8 mouse cellular contexts compared by ENCODE assay signal in genomic region chr3:108083904-108084407, GRCm38 (mm10). TPM values are rescaled to one million over a fixed set of nuclear protein-coding genes. Genes with fewer than 3 reads are reported as not detected.
A peak's percentile ranks its signal among the peaks of the same experiment; 100 is the strongest.
DNase-seq lines count a peak whose midpoint lies in the region; ATAC-seq and TF ChIP-seq lines count a peak whose summit lies in the region.

No protein-coding gene starts in this region.

- ATAC-seq in megakaryocyte, adult 5-6 weeks (ENCODE audit: poor library complexity, severe bottlenecking): no peak
- no peak for ATAC-seq in intestine, postnatal 0 days
- no peak for ATAC-seq in stomach, embryonic 15.5 days (ENCODE audit: insufficient read depth, low FRiP score, low read depth)

- H3K36me3 ChIP-seq in megakaryocyte, embryonic 14.5 days (replicated peaks; ENCODE audit: low read length): peaks cover 43% of the 10 kb centered on the region
- H3K36me3 ChIP-seq in intestine, postnatal 0 days (ENCODE audit: control insufficient read depth, insufficient read depth): peaks cover 17% of the 10 kb centered on the region
- H3K36me3 ChIP-seq in stomach, embryonic 15.5 days: peaks cover 13% of the 10 kb centered on the region; the same call in 1 of the 2 replicates

- peaks cover 85% of the 10 kb centered on the region for H3K4me1 ChIP-seq in megakaryocyte, embryonic 14.5 days
- H3K4me1 ChIP-seq in intestine, postnatal 0 days (replicated peaks; ENCODE audit: control insufficient read depth, insufficient read depth, low read length): peaks cover 10% of the 10 kb centered on the region
- H3K4me1 ChIP-seq in stomach, embryonic 15.5 days: peaks cover 38% of the 10 kb centered on the region

- H3K27ac ChIP-seq in intestine, postnatal 0 days (ENCODE audit: low read depth, low read length): no peak overlapping the region
- no peak overlapping the region for H3K27ac ChIP-seq in stomach, embryonic 15.5 days

- no peaks in the 10 kb centered on the region for H3K9me3 ChIP-seq in megakaryocyte, embryonic 14.5 days
- no peaks in the 10 kb centered on the region for H3K9me3 ChIP-seq in intestine, postnatal 0 days (ENCODE audit: control insufficient read depth)
- H3K9me3 ChIP-seq in stomach, embryonic 15.5 days: no peaks in the 10 kb centered on the region

- peak; percentile 53 for DNase-seq in adrenal gland, postnatal 10 days
- DNase-seq in adrenal gland, postnatal 4 days (ENCODE audit: low spot score in 2 of 2): no peak
- no peak for DNase-seq in embryo, embryonic 11 days
- no peak for DNase-seq in right cerebral cortex, postnatal 25 days

- no peak overlapping the region for H3K9ac ChIP-seq in intestine, postnatal 0 days (ENCODE audit: low read depth, low read length)
- no peak overlapping the region for H3K9ac ChIP-seq in stomach, embryonic 15.5 days

- no peaks in the 10 kb centered on the region for H3K27me3 ChIP-seq in megakaryocyte, embryonic 14.5 days (replicated peaks)
- H3K27me3 ChIP-seq in intestine, postnatal 0 days (replicated peaks; ENCODE audit: control insufficient read depth, insufficient read depth, low read length): no peaks in the 10 kb centered on the region
- H3K27me3 ChIP-seq in stomach, embryonic 15.5 days (replicated peaks): no peaks in the 10 kb centered on the region

- TF ChIP-seq CTCF in intestine, postnatal 0 days (IDR thresholded peaks at IDR 0.05; ENCODE audit: low read depth): no peak

- H3K4me3 ChIP-seq in megakaryocyte, embryonic 14.5 days (replicated peaks): peak overlapping the region; percentile 98
- no peak overlapping the region for H3K4me3 ChIP-seq in intestine, postnatal 0 days (ENCODE audit: low read depth, low read length)
- peak overlapping the region; percentile 60; the same call in 1 of the 2 replicates for H3K4me3 ChIP-seq in stomach, embryonic 15.5 days (replicated peaks)

- WGBS in intestine, postnatal 0 days: 58% methylated on average over 4 of the region's 4 CpGs
- 66% methylated on average over 4 of the region's 4 CpGs for WGBS in stomach, embryonic 15.5 days

- peak overlapping the region; percentile 97; the same call in 1 of the 2 replicates for H3K4me2 ChIP-seq in intestine, postnatal 0 days (replicated peaks; ENCODE audit: low read depth)
- H3K4me2 ChIP-seq in stomach, embryonic 15.5 days: peak overlapping the region; percentile 95

RNA-seq across cellular contexts. Expression of gene Ampd2, which starts 2.5 kb away (rescaled TPM):
- total RNA-seq in adrenal gland, postnatal 10 days (2021): 10 to 100 TPM; 79.3 to 92.2 TPM
- 100 to 1,000 TPM; 101 to 109 TPM for total RNA-seq in adrenal gland, postnatal 4 days (2021)
- polyA plus RNA-seq in megakaryocyte, embryonic 14.5 days (2012; ENCODE audit: insufficient read depth, low replicate concordance): 101 and 286 TPM in 2 replicates
- total RNA-seq in megakaryocyte, adult 5-6 weeks (2015): 16.3 and 20.9 TPM in 2 replicates
- 21.8 and 23.1 TPM in 2 replicates for total RNA-seq in megakaryocyte, adult 5-6 weeks (2017)
- polyA plus RNA-seq in intestine, postnatal 0 days (2015; fragmentation: Nextera tagmentation; extraction: Ambion mirVana): 17.6 and 18.2 TPM in 2 replicates
- 49.0 and 56.1 TPM in 2 replicates for polyA plus RNA-seq in stomach, embryonic 15.5 days (2015; fragmentation: Nextera tagmentation; extraction: Ambion mirVana)

RNA-seq across cellular contexts. Expression of gene Gnat2, which starts 8.6 kb away (rescaled TPM):
- 1 to 10 TPM; 6.6 to 6.8 TPM for total RNA-seq in adrenal gland, postnatal 10 days (2021)
- total RNA-seq in adrenal gland, postnatal 4 days (2021): 1 to 10 TPM; 3.9 to 4.1 TPM
- polyA plus RNA-seq in megakaryocyte, embryonic 14.5 days (2012; ENCODE audit: insufficient read depth, low replicate concordance): not detected in 2 replicates
- not detected in 2 replicates for total RNA-seq in megakaryocyte, adult 5-6 weeks (2015)
- total RNA-seq in megakaryocyte, adult 5-6 weeks (2017): not detected in 2 replicates
- polyA plus RNA-seq in intestine, postnatal 0 days (2015; fragmentation: Nextera tagmentation; extraction: Ambion mirVana): 0.43 and 0.80 TPM in 2 replicates
- polyA plus RNA-seq in stomach, embryonic 15.5 days (2015; fragmentation: Nextera tagmentation; extraction: Ambion mirVana): 1.8 and 2.5 TPM in 2 replicates

RNA-seq across cellular contexts. Expression of gene Gstm4, which starts 39.3 kb away (rescaled TPM):
- total RNA-seq in adrenal gland, postnatal 10 days (2021): 10 to 100 TPM; 12.8 to 13.3 TPM
- 10 to 100 TPM; 15.6 to 16.5 TPM for total RNA-seq in adrenal gland, postnatal 4 days (2021)
- polyA plus RNA-seq in megakaryocyte, embryonic 14.5 days (2012; ENCODE audit: insufficient read depth, low replicate concordance): 1.4 TPM in 1 of 2 replicates, not detected in the other
- total RNA-seq in megakaryocyte, adult 5-6 weeks (2015): 8.0 and 10.1 TPM in 2 replicates
- total RNA-seq in megakaryocyte, adult 5-6 weeks (2017): 6.5 and 12.1 TPM in 2 replicates
- 28.4 and 30.5 TPM in 2 replicates for polyA plus RNA-seq in intestine, postnatal 0 days (2015; fragmentation: Nextera tagmentation; extraction: Ambion mirVana)
- polyA plus RNA-seq in stomach, embryonic 15.5 days (2015; fragmentation: Nextera tagmentation; extraction: Ambion mirVana): 23.0 and 28.8 TPM in 2 replicates

Comparison
In these comparisons a context has a peak if more than half of its experiments do, and no peak if none do; other contexts are left out.
1. RNA of gene Gnat2, which starts 8.6 kb away (total RNA-seq): 6.6 to 6.8 TPM in adrenal gland, postnatal 10 days and 3.9 to 4.1 TPM in adrenal gland, postnatal 4 days; not detected in megakaryocyte, adult 5-6 weeks; every median in the first group is over 4 times any median in the second.